Mouse (Mus musculus): Measurements from ENCODE around the gene Cnst.

The Cnst gene

GRCm38 (mm10) chr1:179553949-179554347 lies 7.8 kb downstream of the Cnst start:
- DNase-seq: peak; percentile 16

DNA sequence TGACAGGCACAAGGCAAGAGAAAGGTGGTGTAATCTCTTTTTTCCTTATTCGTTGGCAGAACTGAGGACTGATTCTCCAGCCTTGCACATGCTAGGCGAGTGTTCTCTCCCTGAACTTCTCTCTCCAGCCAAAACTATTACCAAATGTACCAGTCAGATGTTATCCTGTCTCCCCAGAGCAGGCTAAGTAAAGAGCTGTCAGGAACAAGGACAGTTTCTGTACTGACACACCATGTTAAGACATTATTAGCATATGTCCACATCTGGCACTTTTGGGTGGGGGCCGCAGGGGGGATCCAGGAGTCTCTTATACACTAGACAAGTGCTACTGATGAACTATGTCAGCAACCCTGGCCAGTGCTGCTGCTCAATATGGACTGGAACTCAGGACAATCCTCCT lies 10.8 kb downstream of the Cnst start:
- no peak for DNase-seq

GRCm38 (mm10) chr1:179559446-179560194 lies 13.4 kb downstream of the Cnst start:
- DNase-seq: no peak

GRCm38 (mm10) chr1:179560845-179561430 lies 14.8 kb downstream of the Cnst start:
- no peak for DNase-seq

DNA sequence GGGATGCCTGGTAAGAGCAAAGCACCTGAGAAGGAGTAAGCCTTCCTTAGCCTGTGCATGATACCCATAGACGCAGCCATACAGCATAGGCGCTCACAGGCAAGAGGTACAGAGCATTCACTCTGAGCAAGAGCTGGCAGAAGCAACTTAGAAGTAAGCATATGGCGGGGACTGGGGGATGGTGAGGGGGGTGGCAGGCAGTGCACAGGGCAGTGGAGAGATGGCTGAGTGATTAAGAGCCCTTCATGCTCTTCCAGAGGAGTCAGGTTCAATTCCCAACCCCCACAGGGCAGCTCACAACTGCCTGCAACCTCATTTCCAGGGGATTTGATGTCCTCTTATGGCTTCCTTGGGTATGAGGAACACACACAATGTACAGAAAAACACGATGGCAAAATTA lies 17.0 kb downstream of the Cnst start:
- no peak for DNase-seq

- no peak for DNase-seq
Measured at GRCm38 (mm10) chr1:179563926-179564325, 17.8 kb downstream of the Cnst start.

GRCm38 (mm10) chr1:179567558-179567957 lies 21.4 kb downstream of the Cnst start:
- no peak for DNase-seq

DNA sequence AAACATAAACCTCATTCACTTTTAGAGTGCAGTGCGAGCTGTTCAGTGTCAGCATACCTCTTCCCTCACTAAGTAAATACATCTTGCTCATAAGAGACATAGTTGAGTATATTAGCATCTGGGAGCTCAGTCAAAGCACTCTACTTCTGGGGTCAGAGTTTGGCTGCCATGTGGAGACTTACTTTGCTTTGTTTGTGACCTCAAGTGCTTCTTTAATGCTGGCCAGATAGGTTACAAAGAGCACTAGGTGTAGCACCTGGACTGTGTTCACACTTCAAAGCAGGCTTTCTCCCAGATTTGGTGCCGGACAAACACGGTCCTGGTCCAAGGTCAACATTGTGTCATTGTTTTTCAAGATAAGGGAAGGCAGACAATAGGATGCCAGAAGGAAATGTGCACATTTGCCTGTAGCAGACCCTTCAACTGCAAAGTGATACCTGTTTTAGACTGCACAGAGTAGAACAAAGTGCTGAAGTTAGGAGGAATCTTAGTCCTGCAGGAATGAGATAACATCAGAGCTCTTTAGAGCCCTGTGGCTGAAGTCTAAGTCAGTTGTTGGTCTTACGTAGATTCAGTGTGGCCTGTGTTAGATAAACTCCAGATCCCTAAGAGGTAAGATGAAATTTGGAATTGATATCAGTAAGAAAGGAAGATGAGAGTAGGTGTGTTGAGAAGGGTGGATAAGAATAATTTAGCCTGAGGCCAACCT lies 22.7 kb downstream of the Cnst start:
- DNase-seq: no peak

GRCm38 (mm10) chr1:179570482-179570881 lies 24.3 kb downstream of the Cnst start:
- DNase-seq: no peak

DNA sequence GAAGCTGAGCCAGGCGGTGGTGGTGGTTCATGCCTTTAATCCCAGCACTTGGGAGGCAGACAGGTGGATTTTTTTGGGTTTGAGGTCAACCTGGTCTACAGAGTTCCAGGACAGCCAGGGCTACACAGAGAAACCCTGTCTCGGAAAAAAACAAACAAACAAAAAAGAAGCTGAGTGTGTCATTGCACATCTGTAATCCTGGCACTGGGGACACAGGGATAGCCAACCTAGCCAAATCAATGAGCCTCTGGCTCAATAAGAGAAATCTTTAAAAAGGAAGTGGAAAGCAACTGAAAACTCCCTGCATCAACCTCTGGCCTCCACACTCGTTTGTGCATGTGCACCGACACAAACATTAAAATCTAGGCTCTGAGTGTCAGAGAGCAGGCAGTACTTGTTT lies 25.5 kb downstream of the Cnst start:
- no peak for DNase-seq

DNA sequence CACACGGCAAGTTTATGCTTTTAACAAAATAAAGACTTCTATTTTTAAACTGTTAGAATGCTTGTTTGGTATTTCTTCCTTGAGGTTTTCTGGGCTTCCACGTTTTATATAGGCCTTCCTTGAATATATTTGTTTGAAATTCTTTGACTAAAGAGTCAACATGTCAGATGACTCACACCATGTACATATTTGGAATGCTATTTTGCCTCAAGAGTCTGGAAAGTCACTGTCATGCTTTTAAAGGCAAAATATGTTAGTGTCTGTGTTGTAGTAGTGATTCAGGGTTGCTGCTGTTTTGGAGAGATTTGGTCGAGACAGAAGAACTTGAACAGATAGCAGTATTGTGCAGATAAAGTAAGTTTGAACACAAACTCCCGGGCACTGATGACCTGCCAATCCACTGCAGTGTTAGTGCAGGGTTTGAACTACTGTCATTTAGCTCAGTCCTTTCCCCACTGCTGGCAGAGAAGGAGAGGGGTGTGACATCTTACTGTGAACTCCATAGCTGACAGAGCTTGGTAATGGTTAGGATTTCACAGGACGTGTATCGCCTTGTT lies 27.6 kb downstream of the Cnst start:
- DNase-seq: no peak

DNA sequence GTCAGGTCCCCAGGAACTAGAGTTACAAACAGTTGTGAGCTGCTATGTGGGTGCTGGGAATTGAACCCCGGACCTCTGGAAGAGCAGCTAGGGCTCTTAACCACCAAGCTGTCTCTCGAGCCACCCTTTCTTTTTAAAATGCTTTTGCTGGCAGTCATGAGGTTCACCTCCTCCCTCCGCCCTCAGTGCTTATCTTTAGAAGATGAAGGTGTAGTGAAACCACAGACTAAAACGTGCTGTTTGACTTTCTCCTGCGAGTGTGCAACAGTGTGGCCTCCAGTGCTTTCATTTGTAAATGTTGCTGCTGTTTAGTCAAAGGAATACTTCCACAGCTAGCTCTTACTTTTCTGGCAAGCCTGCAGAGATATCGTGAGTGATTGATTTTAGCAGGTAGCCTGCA lies 32.5 kb downstream of the Cnst start:
- DNase-seq: peak; percentile 70

GRCm38 (mm10) chr1:179580200-179580599 lies 34.0 kb downstream of the Cnst start:
- no peak for DNase-seq

- DNase-seq: no peak
Measured at GRCm38 (mm10) chr1:179581422-179581821, 35.3 kb downstream of the Cnst start.

DNA sequence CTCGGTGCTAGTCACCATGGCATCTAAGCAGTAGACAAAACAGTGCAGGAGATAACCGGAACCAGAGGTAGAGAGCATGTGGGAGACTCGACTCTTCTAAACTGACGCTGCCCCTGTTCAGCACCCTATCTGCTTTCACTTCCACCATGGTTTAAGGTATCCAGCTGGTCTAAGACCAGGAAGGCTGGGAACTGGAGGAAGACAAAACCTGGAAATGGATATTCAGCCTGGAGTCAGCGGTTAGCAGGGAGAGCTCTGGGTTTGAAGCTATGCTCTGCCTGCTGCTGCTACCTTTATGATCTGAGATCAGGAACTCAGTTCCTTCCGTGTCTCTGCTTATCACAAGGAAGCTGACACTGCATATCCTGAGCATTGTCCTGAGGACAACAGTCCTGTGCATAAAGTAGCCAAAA lies 35.9 kb downstream of the Cnst start:
- no peak for DNase-seq

GRCm38 (mm10) chr1:179583090-179583489 lies 36.9 kb downstream of the Cnst start:
- DNase-seq: no peak

- DNase-seq: no peak
Measured at GRCm38 (mm10) chr1:179584220-179584619, 38.0 kb downstream of the Cnst start.

- DNase-seq: no peak
Measured at GRCm38 (mm10) chr1:179585646-179586045, 39.5 kb downstream of the Cnst start.

DNA sequence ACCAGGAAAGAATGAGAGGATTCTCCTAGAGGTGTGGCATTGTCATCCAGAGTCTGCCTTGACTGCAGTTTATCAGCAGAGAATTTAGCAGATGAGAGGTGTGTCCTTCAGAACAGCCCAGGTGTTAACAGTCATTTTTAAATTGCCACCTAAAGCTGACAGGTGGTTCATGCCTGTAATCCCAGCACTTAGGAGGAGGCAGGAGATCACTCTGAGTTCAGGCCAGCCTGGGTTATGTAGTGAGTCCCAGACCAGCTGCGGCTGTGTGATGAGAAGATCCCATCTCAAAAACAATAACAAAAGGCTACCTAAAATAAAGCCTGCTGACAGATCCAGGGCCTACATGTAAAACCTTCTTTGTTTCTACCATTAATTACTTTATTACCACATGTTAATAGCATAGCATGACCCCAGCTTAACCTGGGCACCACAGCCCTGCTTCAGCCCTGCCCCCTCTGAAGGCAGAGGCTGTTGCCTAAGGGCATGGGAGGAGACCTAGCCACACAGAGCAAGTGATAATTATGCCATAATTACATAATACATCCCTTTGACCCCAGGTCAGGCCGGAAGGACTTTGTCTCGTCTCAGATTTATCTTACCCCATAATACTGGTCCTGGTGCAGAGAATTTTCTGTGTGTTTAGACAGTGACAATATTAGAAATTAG lies 40.4 kb downstream of the Cnst start:
- DNase-seq: no peak

- DNase-seq: no peak
Measured at GRCm38 (mm10) chr1:179588230-179588629, 42.1 kb downstream of the Cnst start.

DNA sequence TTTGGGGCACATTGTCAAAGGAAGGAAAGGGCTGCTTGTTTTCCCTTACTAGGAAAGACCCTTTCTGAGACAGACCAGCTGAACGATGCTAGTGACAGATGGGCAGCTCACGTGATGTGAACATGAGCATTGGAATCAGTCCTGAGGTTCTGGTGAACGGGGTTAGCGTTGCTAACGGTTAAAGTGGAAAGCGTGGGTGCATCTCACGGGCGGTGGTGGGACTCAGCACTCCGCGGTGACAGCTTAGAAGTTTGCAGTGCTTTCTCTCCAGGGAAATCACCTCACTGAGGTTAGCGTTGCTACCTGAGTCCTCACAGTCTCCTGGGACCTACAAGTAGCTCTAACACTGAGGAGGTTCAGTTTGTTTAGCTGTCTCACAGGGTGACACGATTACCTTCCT lies 45.5 kb downstream of the Cnst start:
- DNase-seq: no peak

DNA sequence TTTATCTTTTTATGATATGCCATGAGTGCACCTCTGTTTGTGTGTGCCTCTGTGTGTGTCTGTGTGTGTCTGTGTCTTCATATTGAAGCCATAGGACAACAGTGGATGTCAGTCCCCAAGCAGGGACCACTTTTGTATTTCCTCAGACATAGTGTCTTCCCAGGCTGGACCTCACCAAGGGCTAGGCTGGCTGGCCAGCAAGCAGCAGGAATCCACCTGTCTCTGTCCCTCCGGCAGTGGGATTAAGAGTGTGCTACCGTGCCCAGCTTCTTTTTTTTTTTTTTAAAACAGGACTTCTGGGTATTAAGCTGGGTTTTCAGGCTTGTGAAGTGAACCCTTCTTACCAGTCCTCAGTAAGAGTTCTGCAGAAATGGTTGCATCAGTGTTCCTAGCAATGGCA lies 46.0 kb downstream of the Cnst start:
- no peak for DNase-seq

DNA sequence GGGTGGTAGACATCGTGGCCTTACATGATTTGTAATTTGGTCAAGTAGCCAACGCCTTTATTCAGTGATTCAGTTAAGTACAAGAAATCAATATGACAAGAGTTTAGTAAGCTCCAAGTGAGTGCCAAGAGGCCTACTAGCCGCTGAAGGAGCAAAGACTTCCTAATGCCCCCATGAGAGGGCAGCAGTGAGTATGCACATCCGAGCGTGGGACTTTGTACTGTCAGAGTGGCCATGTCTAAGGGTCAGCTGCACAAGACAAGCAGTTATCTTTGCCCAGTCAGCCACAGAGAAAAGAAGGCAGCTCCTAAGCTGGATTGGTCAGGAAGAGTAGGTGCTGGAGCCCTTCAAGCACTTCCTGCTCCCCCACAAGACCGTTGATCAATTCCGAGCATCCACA lies 46.8 kb downstream of the Cnst start:
- DNase-seq: peak; percentile 27
